Mouse (Mus musculus) liver, postnatal 0 days (tissue): ENCODE results near the gene Calml3. TPM values are rescaled to one million over a fixed set of nuclear protein-coding genes. Genes with fewer than 3 reads are reported as not detected.

Experiments used
- ATAC-seq: fragments of 200-750 bp; cut with Nextera tagmentation; 2 replicates; pipeline ENCODE4 v1.8.0; 2017; ENCODE audit warnings: mild to moderate bottlenecking, moderate library complexity
- DNase-seq: peaks from one replicate; pipeline ENCODE4 v3.0.0-alpha.2; 2016
- H3K27ac ChIP-seq: fragments of 300-500 bp; sonication (generic); 2 replicates; pipeline ENCODE4 v1.5.1; 2014; ENCODE audit warnings: antibody characterized with exemption, moderate library complexity, mild to moderate bottlenecking, low read depth
- H3K27me3 ChIP-seq: fragments of 300-500 bp; sonication (generic); 2 replicates; pipeline ENCODE4 v1.6.1; 2014; ENCODE audit warnings: low read length, control low read depth, mixed read lengths; ENCODE audit not compliant: insufficient read depth
- H3K36me3 ChIP-seq: fragments of 300-500 bp; sonication (generic); replicated peaks from 2 replicates; pipeline ENCODE4 v1.6.1; 2014; ENCODE audit warnings: mild to moderate bottlenecking, control low read depth, low read length, moderate library complexity, mixed read lengths; ENCODE audit not compliant: insufficient read depth
- H3K4me1 ChIP-seq: fragments of 300-500 bp; sonication (generic); 2 replicates; pipeline ENCODE4 v1.6.1; 2014; ENCODE audit warnings: antibody characterized with exemption, mild to moderate bottlenecking, control low read depth; ENCODE audit not compliant: insufficient read depth
- H3K4me2 ChIP-seq: fragments of 300-500 bp; sonication (generic); 2 replicates; pipeline ENCODE4 v1.6.1; 2014; ENCODE audit warnings: low read depth, mild to moderate bottlenecking, low read length, moderate library complexity, mixed read lengths
- H3K4me3 ChIP-seq: fragments of 300-500 bp; sonication (generic); 2 replicates; pipeline ENCODE4 v1.5.1; 2014; ENCODE audit warnings: low read depth, low read length
- H3K9ac ChIP-seq: fragments of 300-500 bp; sonication (generic); replicated peaks from 2 replicates; pipeline ENCODE4 v1.6.1; 2014; ENCODE audit warnings: mild to moderate bottlenecking, moderate library complexity
- H3K9me3 ChIP-seq: fragments of 300-500 bp; sonication (generic); 2 replicates; pipeline ENCODE4 v1.6.1; 2016; ENCODE audit warnings: mild to moderate bottlenecking, control low read depth, low read length, mixed read lengths
- CTCF ChIP-seq: sonication (generic); IDR thresholded peaks from 2 replicates; pipeline ENCODE4 v1.5.1; 2016; ENCODE audit warnings: antibody characterized with exemption, low read depth
- EP300 ChIP-seq: IDR thresholded peaks from 2 replicates; pipeline ENCODE4 v1.6.1; 2016; ENCODE audit warnings: antibody characterized with exemption, low read depth, mild to moderate bottlenecking
- WGBS: fragments of 180-500 bp; shearing (Covaris S2); extraction: QIAGEN DNeasy Blood & Tissue Kit; methylation state at CpG from one replicate; pipeline ENCODE4 v1.1.7; 2014; ENCODE audit not compliant: insufficient replicate concordance; 5-methylcytosine and 5-hydroxymethylcytosine counted together
- polyA plus RNA-seq: library from polyadenylated mRNA; unstranded; fragments of >200 nt; fragmentation: Nextera tagmentation; extraction: Ambion mirVana; gene quantifications from 2 replicates; pipeline ENCODE4 v1.2.1, GENCODE M21; 2015

Gene Calml3
- polyA plus RNA-seq, 1 experiment from 2014 or later: not detected

DNA sequence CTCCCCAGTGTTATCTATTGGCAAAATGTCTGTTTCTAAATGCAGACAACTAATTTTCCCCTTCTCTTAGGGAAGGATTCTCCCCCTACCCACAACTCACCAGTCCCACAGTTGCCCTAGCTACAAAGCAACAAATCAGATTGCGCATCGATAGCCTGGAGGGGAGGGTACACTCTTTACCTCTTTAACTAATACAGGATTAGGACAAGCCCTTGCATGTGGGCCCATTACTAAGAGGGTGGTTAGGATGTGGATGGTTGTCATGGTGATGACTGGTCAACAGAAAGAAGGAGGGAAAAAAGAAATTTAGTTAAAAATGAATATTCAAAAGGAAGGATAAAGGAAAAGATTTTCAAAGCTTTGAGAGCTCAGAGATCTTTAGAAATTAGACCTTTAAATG, 45.8 kb downstream of the Calml3 start:
- WGBS: 89% methylated on average over 2 of the region's 2 CpGs
- H3K27me3 ChIP-seq: no peaks in the 10 kb centered on the region
- no peak overlapping the region for H3K4me3 ChIP-seq
- no peaks in the 10 kb centered on the region for H3K36me3 ChIP-seq
- H3K4me2 ChIP-seq: no peak overlapping the region
- TF ChIP-seq EP300 (no peak), CTCF (no peak)
- no peaks in the 10 kb centered on the region for H3K9me3 ChIP-seq
- DNase-seq (no peak), ATAC-seq (no peak)
- H3K9ac ChIP-seq: no peak overlapping the region
- H3K27ac ChIP-seq: no peak overlapping the region
- no peaks in the 10 kb centered on the region for H3K4me1 ChIP-seq

DNA sequence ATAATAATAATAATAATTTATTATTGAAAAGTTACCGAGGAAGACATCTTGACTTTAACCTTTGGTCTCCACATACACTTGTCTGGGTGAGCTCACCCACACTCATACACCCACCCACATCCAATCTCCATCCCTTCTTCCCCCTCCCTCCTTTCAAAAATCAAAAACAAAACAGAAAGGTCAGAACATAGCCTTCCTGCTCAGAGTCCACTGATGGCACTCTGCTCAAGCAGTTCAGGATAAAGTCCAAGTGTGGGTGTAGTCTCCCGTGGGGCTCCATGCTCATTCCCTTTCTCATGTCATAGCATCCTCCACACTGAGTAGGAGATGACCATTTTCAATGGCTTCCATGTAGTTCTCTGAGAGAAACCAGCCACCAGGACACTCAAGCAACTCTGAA, 50.8 kb downstream of the Calml3 start:
- no peak overlapping the region for H3K27ac ChIP-seq
- H3K27me3 ChIP-seq: no peaks in the 10 kb centered on the region
- no peak overlapping the region for H3K4me3 ChIP-seq
- WGBS: 77% methylated on average over 2 of the region's 2 CpGs
- H3K9me3 ChIP-seq: no peaks in the 10 kb centered on the region
- DNase-seq (no peak), ATAC-seq (no peak)
- H3K4me1 ChIP-seq: peaks cover 6% of the 10 kb centered on the region
- H3K36me3 ChIP-seq: no peaks in the 10 kb centered on the region
- no peak overlapping the region for H3K9ac ChIP-seq
- no peak overlapping the region for H3K4me2 ChIP-seq
- TF ChIP-seq CTCF: no peak
- no peak for TF ChIP-seq EP300

Other genes starting within 250 kb of the Calml3 start
- gene Fam208b, start 193.2 kb downstream of the Calml3 start, polyA plus RNA-seq: 2.8 and 3.0 TPM in 2 replicates
- gene Asb13, start 170.3 kb downstream of the Calml3 start, polyA plus RNA-seq: 5.6 and 7.8 TPM in 2 replicates
- not detected in 2 replicates for gene Calm4, start 33.4 kb upstream of the Calml3 start, polyA plus RNA-seq
- not detected in 2 replicates for gene Calm5, start 49.9 kb upstream of the Calml3 start, polyA plus RNA-seq
- gene Net1, start 113.9 kb upstream of the Calml3 start, polyA plus RNA-seq: 44.9 and 46.5 TPM in 2 replicates
- 0.08 TPM in 1 of 2 replicates, not detected in the other for gene Tubal3, start 114.0 kb upstream of the Calml3 start, polyA plus RNA-seq
- gene Ucn3, start 141.0 kb upstream of the Calml3 start, polyA plus RNA-seq: not detected in 2 replicates
- 35.1 and 41.2 TPM in 2 replicates for gene Akr1c14, start 244.7 kb upstream of the Calml3 start, polyA plus RNA-seq